ENCODE assay signal across 8 mouse cellular contexts in the genomic region with DNA sequence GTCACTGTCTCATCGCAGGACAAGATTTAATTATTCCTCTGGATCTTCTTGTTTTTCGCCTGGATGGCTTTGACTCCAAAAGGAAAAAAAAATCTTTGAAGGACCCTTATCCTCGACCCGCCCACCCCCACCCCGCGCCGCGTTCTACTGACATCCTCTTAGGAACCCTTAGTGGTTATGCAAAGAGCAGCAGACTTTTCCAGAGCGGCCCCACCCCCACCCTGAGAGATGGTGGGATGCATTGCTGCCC. TPM values are rescaled to one million over a fixed set of nuclear protein-coding genes. Genes with fewer than 3 reads are reported as not detected.
DNase-seq lines count a peak whose midpoint lies in the region; ATAC-seq lines count a peak whose summit lies in the region.

No protein-coding gene starts in this region.

- peak overlapping the region; percentile 71 for H3K9ac ChIP-seq in heart, embryonic 15.5 days
- peak overlapping the region; percentile 55 for H3K9ac ChIP-seq in stomach, embryonic 14.5 days (replicated peaks; ENCODE audit: low read depth, low read length)

- ATAC-seq in heart, embryonic 15.5 days (replicated peaks; ENCODE audit: insufficient number of reproducible peaks, insufficient read depth, low FRiP score, low read depth): 0 out of 2 replicates have a peak, but pooled peaks have one; percentile 8
- no peak for ATAC-seq in stomach, embryonic 14.5 days (ENCODE audit: insufficient number of reproducible peaks, insufficient read depth, low FRiP score, low read depth)

- H3K27ac ChIP-seq in heart, embryonic 15.5 days: peak overlapping the region; percentile 96
- peak overlapping the region; percentile 94 for H3K27ac ChIP-seq in stomach, embryonic 14.5 days (ENCODE audit: low read length)

- peak overlapping the region; percentile 92 for H3K4me2 ChIP-seq in heart, embryonic 15.5 days
- H3K4me2 ChIP-seq in stomach, embryonic 14.5 days (replicated peaks; ENCODE audit: low read depth, low read length): peak overlapping the region; percentile 59

- peak; percentile 27 for DNase-seq in thymus, postnatal 14 days
- no peak for DNase-seq in thymus, postnatal 25 days
- DNase-seq in cerebellum, postnatal 36 days: peak; percentile 15 to 24
- peak; percentile 81 for DNase-seq in kidney, postnatal 14 days
- DNase-seq in lung, postnatal 14 days: peak; percentile 52
- DNase-seq in layer of hippocampus, postnatal 36 days: no peak

- peak overlapping the region; percentile 81 for H3K4me3 ChIP-seq in heart, embryonic 15.5 days
- H3K4me3 ChIP-seq in stomach, embryonic 14.5 days (ENCODE audit: low read depth, low read length): peak overlapping the region; percentile 56

- H3K4me1 ChIP-seq in heart, embryonic 15.5 days (replicated peaks): peaks cover 27% of the 10 kb centered on the region
- peaks cover 21% of the 10 kb centered on the region; the same call in 1 of the 2 replicates for H3K4me1 ChIP-seq in stomach, embryonic 14.5 days (ENCODE audit: control insufficient read depth, insufficient read depth, low read length)

- 0% methylated on average over 9 of the region's 9 CpGs for WGBS in heart, embryonic 15.5 days
- WGBS in stomach, embryonic 14.5 days: 2% methylated on average over 9 of the region's 9 CpGs

- H3K36me3 ChIP-seq in heart, embryonic 15.5 days: no peaks in the 10 kb centered on the region
- H3K36me3 ChIP-seq in stomach, embryonic 14.5 days (ENCODE audit: control insufficient read depth, insufficient read depth, low read length): no peaks in the 10 kb centered on the region

- no peaks in the 10 kb centered on the region for H3K27me3 ChIP-seq in heart, embryonic 15.5 days
- no peaks in the 10 kb centered on the region for H3K27me3 ChIP-seq in stomach, embryonic 14.5 days (ENCODE audit: control insufficient read depth, insufficient read depth, low read length)

- no peaks in the 10 kb centered on the region for H3K9me3 ChIP-seq in heart, embryonic 15.5 days (replicated peaks)
- H3K9me3 ChIP-seq in stomach, embryonic 14.5 days (ENCODE audit: control insufficient read depth, low read depth, low read length): no peaks in the 10 kb centered on the region

RNA-seq across cellular contexts. Expression of a gene that starts 2.3 kb away (rescaled TPM):
- 170 and 206 TPM in 2 replicates for polyA plus RNA-seq in heart, embryonic 15.5 days (2015; fragmentation: Nextera tagmentation; extraction: Ambion mirVana)
- polyA plus RNA-seq in stomach, embryonic 14.5 days (2014; fragmentation: Nextera tagmentation; extraction: Ambion mirVana): 441 and 450 TPM in 2 replicates
- 100 to 1,000 TPM in 1 of 2 experiments, 10 to 100 TPM in 1; 94.5 to 109 TPM for total RNA-seq in layer of hippocampus, postnatal 36 days (2021)

Comparison
In these comparisons a context has a peak if more than half of its experiments do, and no peak if none do; other contexts are left out.
1. DNase-seq: peak in thymus, postnatal 14 days (single experiment), cerebellum, postnatal 36 days (2 of 2), kidney, postnatal 14 days (single experiment) and lung, postnatal 14 days (single experiment); none in thymus, postnatal 25 days (single experiment) and layer of hippocampus, postnatal 36 days (0 of 2).